Mouse (Mus musculus) C2C12 (cell line): ENCODE measurements around the gene Lrp2bp.

Experiments
- CEBPB ChIP-seq: IDR thresholded peaks from one replicate; pipeline ENCODE4 v1.6.1; 2011; ENCODE audit warnings: low read depth, mild to moderate bottlenecking, control low read depth, moderate library complexity
- CTCF ChIP-seq: IDR thresholded peaks from one replicate; pipeline ENCODE4 v1.5.1; 2011; ENCODE audit not compliant: control insufficient read depth, insufficient read depth, insufficient read length
- FOSL1 ChIP-seq: IDR thresholded peaks from one replicate; pipeline ENCODE4 v1.8.0; 2011; ENCODE audit warnings: mild to moderate bottlenecking, low read length; ENCODE audit not compliant: poor library complexity, insufficient read depth, severe bottlenecking
- MAX ChIP-seq: IDR thresholded peaks from one replicate; pipeline ENCODE4 v1.6.1; 2011; ENCODE audit warnings: mild to moderate bottlenecking, control low read depth
- MYOD1 ChIP-seq: IDR thresholded peaks from one replicate; pipeline ENCODE4 v1.6.1; 2011; ENCODE audit warnings: low read depth; ENCODE audit not compliant: control insufficient read depth, insufficient read length
- MYOG ChIP-seq: IDR thresholded peaks from one replicate; pipeline ENCODE4 v1.6.1; 2011; ENCODE audit not compliant: control insufficient read depth, insufficient read length; ENCODE audit errors: extremely low read depth
- USF1 ChIP-seq: IDR thresholded peaks from one replicate; pipeline ENCODE4 v1.6.1; 2011; ENCODE audit warnings: low read depth, mild to moderate bottlenecking, control low read depth, moderate library complexity

GRCm38 (mm10) chr8:45994111-45994510 is 5.0 kb upstream of the Lrp2bp start:
- no peak for TF ChIP-seq CTCF
- TF ChIP-seq USF1: no peak
- no peak for TF ChIP-seq MYOG
- no peak for TF ChIP-seq MYOD1
- no peak for TF ChIP-seq MAX
- TF ChIP-seq FOSL1: no peak
- no peak for TF ChIP-seq CEBPB
